Mouse (Mus musculus) MEL (cell line): ENCODE data around the gene Gm12394.

Experiments
- NELFE ChIP-seq: IDR thresholded peaks from 2 replicates; pipeline ENCODE4 v1.6.1; 2011; ENCODE audit warnings: low read depth, low read length, improper control_type of control experiment
- TCF12 ChIP-seq: IDR thresholded peaks from 2 replicates; pipeline ENCODE4 v1.6.1; 2014; ENCODE audit warnings: low read depth, mild to moderate bottlenecking, inconsistent platforms, low read length, improper control_type of control experiment, moderate library complexity
- USF1 ChIP-seq: IDR thresholded peaks from 2 replicates; pipeline ENCODE4 v1.6.1; 2014; ENCODE audit warnings: low read depth, mild to moderate bottlenecking, inconsistent platforms, low read length, improper control_type of control experiment, moderate library complexity

DNA sequence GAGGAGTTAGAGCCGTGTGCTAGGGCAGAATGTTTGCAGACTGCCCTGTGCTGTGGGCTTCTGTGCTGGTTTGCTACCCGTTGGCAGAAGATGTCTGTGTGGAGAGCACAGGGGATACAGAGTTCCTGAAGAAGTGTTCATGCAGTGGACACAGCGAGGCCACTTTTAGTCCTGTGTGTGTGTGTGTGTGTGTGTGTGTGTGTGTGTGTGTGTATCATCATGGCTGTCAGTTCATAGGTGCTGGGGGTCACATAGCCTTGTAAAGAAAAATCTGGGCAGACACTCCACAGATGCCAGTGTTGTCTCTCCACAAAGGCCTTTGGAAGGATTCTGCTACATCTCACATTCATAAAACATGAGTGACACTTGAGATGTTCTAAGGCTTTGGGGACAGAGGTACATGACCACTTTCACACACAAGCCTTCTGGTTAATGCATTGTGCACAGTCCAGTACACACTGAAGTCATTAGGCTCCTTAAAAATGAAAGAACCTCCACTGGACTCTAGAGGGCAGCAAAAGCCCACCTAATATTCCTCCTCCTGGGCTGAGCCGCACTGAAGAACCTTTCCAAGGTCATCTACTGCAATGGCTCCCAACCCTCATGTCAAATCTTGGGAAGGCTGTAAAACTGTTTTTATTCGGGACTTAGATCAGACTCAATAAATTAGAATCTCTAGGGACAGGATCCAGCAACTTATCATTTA lies 20.2 kb upstream of the Gm12394 start:
- TF ChIP-seq USF1, result no peak
- no peak for TF ChIP-seq TCF12
- no peak for TF ChIP-seq NELFE
